Mouse (Mus musculus) lung, embryonic 16.5 days (tissue): ENCODE measurements at regions not wholly inside any gene's neighbourhood (a gene's known extent, or its start where the extent isn't known, plus 50 kb on each side); places are given as distances from the start of the nearest gene placed in this dataset.
A peak's percentile ranks its signal among the peaks of the same experiment; 100 is the strongest.

ENCODE experiments used
- ATAC-seq: fragments of 200-750 bp; cut with Nextera tagmentation; 2 replicates; pipeline ENCODE4 v1.8.0; 2017; ENCODE audit warnings: low read depth, mild to moderate bottlenecking, moderate library complexity
- H3K27ac ChIP-seq: fragments of 300-500 bp; sonication (generic); 2 replicates; pipeline ENCODE4 v1.5.1; 2014; ENCODE audit warnings: mild to moderate bottlenecking, control low read depth, low read length
- H3K27me3 ChIP-seq: fragments of 300-500 bp; sonication (generic); 2 replicates; pipeline ENCODE4 v1.6.1; 2014; ENCODE audit warnings: low read depth, low read length, mixed read lengths; ENCODE audit not compliant: control insufficient read depth, insufficient read depth
- H3K36me3 ChIP-seq: fragments of 300-500 bp; sonication (generic); 2 replicates; pipeline ENCODE4 v1.6.1; 2014; ENCODE audit warnings: low read length; ENCODE audit not compliant: control insufficient read depth, insufficient read depth
- H3K4me1 ChIP-seq: fragments of 300-500 bp; sonication (generic); replicated peaks from 2 replicates; pipeline ENCODE4 v1.6.1; 2014; ENCODE audit warnings: low read length, mixed read lengths; ENCODE audit not compliant: control insufficient read depth, insufficient read depth
- H3K4me2 ChIP-seq: fragments of 300-500 bp; sonication (generic); 2 replicates; pipeline ENCODE4 v1.6.1; 2014; ENCODE audit warnings: low read depth, low read length, control low read depth
- H3K4me3 ChIP-seq: fragments of 300-500 bp; sonication (generic); 2 replicates; pipeline ENCODE4 v1.5.1; 2014; ENCODE audit warnings: mild to moderate bottlenecking, low read length, control low read depth
- H3K9ac ChIP-seq: fragments of 300-500 bp; sonication (generic); 2 replicates; pipeline ENCODE4 v1.6.1; 2014; ENCODE audit warnings: low read length, control low read depth
- H3K9me3 ChIP-seq: fragments of 300-500 bp; sonication (generic); 2 replicates; pipeline ENCODE4 v1.6.1; 2016; ENCODE audit warnings: low read length; ENCODE audit not compliant: control insufficient read depth
- WGBS: fragments of 180-500 bp; shearing (Covaris S2); extraction: QIAGEN DNeasy Blood & Tissue Kit; methylation state at CpG from one replicate; pipeline ENCODE4 v1.1.7; 2014; 5-methylcytosine and 5-hydroxymethylcytosine counted together

DNA sequence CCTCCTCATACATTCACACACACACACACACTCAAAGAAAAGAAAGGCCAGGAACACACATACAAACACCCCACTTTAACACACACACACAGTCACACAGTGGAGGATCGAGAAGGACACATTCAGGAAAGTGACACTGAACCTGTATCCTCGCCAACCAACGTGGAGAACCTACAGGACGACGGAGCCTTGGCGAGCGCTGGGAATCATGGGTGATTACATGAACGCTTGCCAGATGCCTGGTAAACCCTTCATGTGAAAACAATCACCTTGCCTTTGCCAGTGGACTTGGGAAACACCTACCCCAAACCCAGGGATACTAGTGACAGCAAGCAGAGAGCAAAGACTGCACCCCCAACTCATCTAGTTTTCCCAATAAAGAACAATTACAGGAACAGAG is 117.2 kb upstream of the Gsc start:
- Histone ChIP-seq H3K4me2 (no peak overlapping the region), H3K9me3 (no peaks in the 10 kb centered on the region), H3K4me1 (no peaks in the 10 kb centered on the region), H3K36me3 (no peaks in the 10 kb centered on the region), H3K27me3 (no peaks in the 10 kb centered on the region), H3K27ac (no peak overlapping the region), H3K9ac (no peak overlapping the region), H3K4me3 (no peak overlapping the region)
- ATAC-seq, result no peak
- WGBS, result 81% methylated on average over 8 of the region's 8 CpGs

DNA sequence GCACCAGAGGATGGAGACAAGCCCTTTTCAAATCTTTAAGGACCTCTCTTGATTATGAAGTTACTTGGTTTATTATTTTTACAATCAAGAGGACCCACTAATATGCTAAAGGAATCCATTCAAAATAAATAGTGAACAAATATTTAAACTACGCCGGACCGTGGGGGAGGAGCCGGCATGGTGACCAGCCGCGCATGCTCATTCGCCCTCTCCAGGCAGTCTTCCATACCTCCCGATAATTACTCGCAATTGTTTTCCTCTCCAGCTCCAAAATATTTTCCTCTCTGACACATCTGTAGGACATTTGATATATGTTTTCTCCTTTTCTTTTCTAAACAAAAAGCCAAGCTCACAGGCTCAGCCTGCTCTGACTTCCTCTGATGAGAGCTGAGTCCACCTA is 111.3 kb upstream of the Gsc start:
- Histone ChIP-seq H3K4me1 (no peaks in the 10 kb centered on the region), H3K9me3 (no peaks in the 10 kb centered on the region), H3K36me3 (no peaks in the 10 kb centered on the region), H3K4me3 (peak overlapping the region; percentile 15; the same call in 1 of the 2 replicates), H3K27ac (no peak overlapping the region), H3K27me3 (peaks cover 3% of the 10 kb centered on the region; the same call in 1 of the 2 replicates), H3K9ac (no peak overlapping the region), H3K4me2 (peak overlapping the region; percentile 46)
- ATAC-seq, result no peak
- WGBS, result 33% methylated on average over 9 of the region's 9 CpGs

DNA sequence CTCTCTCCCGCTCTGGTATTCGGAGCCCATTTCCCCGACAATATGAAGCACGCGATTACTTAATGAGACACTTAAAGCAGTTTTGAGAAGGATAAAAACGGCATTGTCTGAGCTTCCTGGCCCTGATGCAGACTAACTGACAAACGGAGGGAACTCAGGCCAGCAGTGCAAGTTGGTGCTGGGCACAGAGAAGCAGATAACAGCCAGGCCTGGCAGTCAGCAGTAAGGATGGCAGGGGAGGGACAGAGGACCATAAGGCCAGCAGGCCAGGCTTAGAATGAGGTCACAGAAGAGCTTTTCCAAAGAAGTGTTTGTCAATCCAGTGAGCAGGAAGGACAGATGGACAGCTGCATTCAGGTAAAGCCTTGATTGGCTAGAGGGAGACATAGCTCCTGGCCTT is 107.7 kb upstream of the Gsc start:
- Histone ChIP-seq H3K9ac (no peak overlapping the region), H3K9me3 (no peaks in the 10 kb centered on the region), H3K4me2 (no peak overlapping the region), H3K4me1 (no peaks in the 10 kb centered on the region), H3K4me3 (no peak overlapping the region), H3K27ac (no peak overlapping the region), H3K27me3 (peaks cover 3% of the 10 kb centered on the region; the same call in 1 of the 2 replicates), H3K36me3 (no peaks in the 10 kb centered on the region)
- no peak for ATAC-seq
- WGBS, result 49% methylated on average over 7 of the region's 7 CpGs

DNA sequence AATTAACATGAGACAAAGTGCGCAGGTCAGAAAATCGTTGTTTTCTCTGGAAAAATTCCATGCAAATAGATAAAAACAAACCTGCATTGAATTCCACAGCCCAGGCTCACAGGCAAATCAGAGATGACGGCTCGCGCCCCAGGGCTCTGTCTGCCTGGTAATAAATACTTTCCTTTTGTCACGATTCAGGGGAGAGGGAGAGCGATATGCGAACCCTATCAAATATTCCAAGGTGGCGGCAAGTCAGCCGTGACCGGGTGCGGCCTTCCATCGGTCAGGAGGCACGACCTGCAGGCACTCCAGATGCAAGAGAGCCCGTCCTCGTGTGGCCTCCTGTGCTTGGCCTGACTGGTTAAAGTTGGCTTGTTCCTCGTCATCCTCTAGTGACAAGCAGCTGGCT is 94.5 kb upstream of the Gsc start:
- Histone ChIP-seq H3K4me3 (no peak overlapping the region), H3K27ac (no peak overlapping the region), H3K36me3 (no peaks in the 10 kb centered on the region), H3K4me1 (no peaks in the 10 kb centered on the region), H3K27me3 (no peaks in the 10 kb centered on the region), H3K9me3 (no peaks in the 10 kb centered on the region), H3K4me2 (no peak overlapping the region), H3K9ac (no peak overlapping the region)
- no peak for ATAC-seq
- 75% methylated on average over 17 of the region's 17 CpGs for WGBS

DNA sequence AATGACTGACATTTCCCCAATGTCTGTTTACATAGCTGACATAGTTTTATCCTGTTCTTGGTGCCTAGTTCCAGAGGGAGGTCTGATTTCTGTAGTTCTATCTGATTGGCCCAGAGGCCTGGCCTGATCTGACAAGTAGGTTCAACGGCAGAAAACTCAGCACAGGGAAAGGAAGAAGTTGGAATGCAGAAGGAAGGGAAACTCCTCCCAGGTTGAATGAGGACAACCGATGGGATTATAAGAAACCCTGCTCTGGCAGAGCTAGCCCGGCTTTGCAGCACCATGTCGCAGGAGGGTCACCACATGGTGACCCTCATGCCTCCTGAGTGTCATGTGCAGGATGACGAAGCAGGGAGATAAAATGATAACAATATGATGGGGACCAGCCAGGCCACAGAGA is 89.8 kb upstream of the Gsc start:
- H3K9ac ChIP-seq, result no peak overlapping the region
- H3K4me1 ChIP-seq, result no peaks in the 10 kb centered on the region
- H3K27ac ChIP-seq, result no peak overlapping the region
- H3K4me2 ChIP-seq, result no peak overlapping the region
- ATAC-seq, result no peak
- no peaks in the 10 kb centered on the region for H3K9me3 ChIP-seq
- no peaks in the 10 kb centered on the region for H3K27me3 ChIP-seq
- WGBS, result 37% methylated on average over 5 of the region's 5 CpGs
- no peaks in the 10 kb centered on the region for H3K36me3 ChIP-seq
- no peak overlapping the region for H3K4me3 ChIP-seq

DNA sequence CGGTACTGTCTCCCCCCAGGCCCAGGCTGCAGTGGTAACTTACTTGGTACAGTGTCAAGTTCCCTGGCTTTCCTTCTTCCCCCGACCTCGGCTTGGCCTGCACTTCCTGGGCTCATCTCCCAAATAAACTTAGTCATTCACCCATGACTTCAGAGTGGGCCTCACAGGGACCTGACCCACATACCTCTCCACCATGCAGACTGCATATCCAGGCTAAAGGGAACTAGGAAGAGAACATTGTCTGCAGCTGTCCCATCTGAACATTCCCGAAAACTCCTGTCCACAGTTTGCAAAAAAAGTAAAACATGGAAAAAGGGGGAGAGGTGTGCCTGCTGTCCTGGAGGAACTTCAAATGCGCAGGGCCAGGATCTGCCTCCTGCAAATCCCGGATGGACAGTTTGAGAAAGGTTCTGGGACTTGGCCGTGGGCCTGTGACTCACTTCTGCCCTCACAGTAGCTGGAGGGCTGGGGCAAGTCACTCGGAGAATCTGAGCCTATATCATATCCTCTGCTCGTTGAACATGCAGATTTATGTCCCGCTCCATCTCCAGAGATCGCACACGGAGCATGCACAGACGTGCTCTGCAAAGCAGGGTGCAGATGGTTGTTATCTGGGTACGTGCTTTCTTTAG is 87.9 kb upstream of the Gsc start:
- H3K27ac ChIP-seq, result no peak overlapping the region
- no peaks in the 10 kb centered on the region for H3K9me3 ChIP-seq
- ATAC-seq, result no peak
- 52% methylated on average over 14 of the region's 14 CpGs for WGBS
- H3K27me3 ChIP-seq, result no peaks in the 10 kb centered on the region
- no peak overlapping the region for H3K4me2 ChIP-seq
- H3K4me3 ChIP-seq, result no peak overlapping the region
- H3K36me3 ChIP-seq, result no peaks in the 10 kb centered on the region
- no peaks in the 10 kb centered on the region for H3K4me1 ChIP-seq
- H3K9ac ChIP-seq, result no peak overlapping the region

DNA sequence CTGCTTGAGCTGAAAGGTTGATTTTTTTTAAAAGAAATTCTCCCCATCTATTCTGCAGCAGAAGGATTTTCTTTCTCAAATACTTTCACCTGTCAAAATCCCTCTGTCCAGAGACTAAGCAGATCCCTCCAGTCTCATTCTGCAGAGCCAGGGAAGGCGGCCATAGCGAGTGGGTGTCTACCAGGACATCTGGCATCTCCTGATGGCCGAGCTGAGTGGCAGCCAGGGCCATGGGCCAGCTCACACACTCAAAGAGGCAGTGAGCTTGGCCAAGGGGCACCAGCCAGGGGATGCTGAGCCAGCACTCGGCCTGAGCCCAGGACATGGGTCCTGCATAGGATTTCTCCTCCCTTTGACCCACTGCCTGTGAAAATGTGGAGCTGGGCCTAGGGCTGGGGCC is 84.6 kb upstream of the Gsc start:
- ATAC-seq, result no peak
- no peak overlapping the region for H3K27ac ChIP-seq
- WGBS, result 53% methylated on average over 4 of the region's 4 CpGs

DNA sequence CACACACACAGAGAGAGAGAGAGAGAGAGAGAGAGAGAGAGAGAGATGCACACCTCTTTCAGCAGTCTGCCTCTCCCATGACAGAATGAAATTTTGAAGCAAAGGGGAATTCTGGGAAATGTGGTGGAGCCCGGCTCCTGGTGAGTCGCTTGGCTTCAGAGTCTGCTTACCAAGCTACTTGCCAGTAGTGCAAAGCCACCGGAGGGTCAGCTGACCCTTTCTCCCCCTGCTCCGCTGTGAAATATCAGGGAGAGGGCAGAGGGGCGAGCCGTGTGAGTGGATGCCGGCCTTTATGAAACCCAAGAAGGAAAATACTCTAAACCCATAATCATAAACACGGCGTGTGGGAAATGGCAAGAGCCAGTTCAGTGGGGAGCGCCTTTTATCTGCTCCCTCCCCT is 84.2 kb upstream of the Gsc start:
- H3K27ac ChIP-seq, result no peak overlapping the region

More for the DNA sequence above, 84.6 kb upstream of the Gsc start:
- H3K4me1 ChIP-seq, result no peaks in the 10 kb centered on the region
- H3K9me3 ChIP-seq, result no peaks in the 10 kb centered on the region
- no peaks in the 10 kb centered on the region for H3K27me3 ChIP-seq
- H3K9ac ChIP-seq, result no peak overlapping the region
- no peak overlapping the region for H3K4me3 ChIP-seq
- H3K36me3 ChIP-seq, result no peaks in the 10 kb centered on the region
- H3K4me2 ChIP-seq, result no peak overlapping the region

DNA sequence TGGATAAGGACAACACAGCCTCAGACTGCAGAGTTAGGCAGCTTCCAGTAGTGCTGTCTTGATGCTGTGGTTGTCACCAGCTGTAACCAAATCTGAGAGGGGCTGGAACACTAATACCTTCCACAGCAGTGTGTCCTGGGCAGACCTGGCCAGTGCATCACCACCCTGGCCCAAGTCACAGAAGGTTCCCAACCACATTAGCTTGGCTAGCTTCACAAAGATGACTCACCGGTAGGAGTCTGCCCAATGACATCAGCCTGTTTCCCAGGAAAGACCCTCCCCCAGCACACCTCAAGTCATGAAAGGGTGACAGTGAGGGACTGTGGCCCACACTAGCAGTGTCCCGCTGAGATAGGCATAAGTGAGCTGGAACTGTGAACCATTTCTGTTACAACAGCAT is 75.5 kb upstream of the Gsc start:
- Histone ChIP-seq H3K9me3 (no peaks in the 10 kb centered on the region), H3K4me2 (no peak overlapping the region), H3K4me1 (no peaks in the 10 kb centered on the region), H3K27me3 (no peaks in the 10 kb centered on the region), H3K36me3 (no peaks in the 10 kb centered on the region), H3K27ac (no peak overlapping the region), H3K4me3 (no peak overlapping the region), H3K9ac (no peak overlapping the region)
- no peak for ATAC-seq
- WGBS, result 65% methylated on average over 2 of the region's 2 CpGs

More for the DNA sequence above, 84.2 kb upstream of the Gsc start:
- ATAC-seq, result no peak
- Histone ChIP-seq H3K4me3 (no peak overlapping the region), H3K36me3 (no peaks in the 10 kb centered on the region), H3K4me1 (no peaks in the 10 kb centered on the region), H3K27me3 (no peaks in the 10 kb centered on the region), H3K9ac (no peak overlapping the region), H3K4me2 (no peak overlapping the region), H3K9me3 (no peaks in the 10 kb centered on the region)
- 58% methylated on average over 10 of the region's 10 CpGs for WGBS

DNA sequence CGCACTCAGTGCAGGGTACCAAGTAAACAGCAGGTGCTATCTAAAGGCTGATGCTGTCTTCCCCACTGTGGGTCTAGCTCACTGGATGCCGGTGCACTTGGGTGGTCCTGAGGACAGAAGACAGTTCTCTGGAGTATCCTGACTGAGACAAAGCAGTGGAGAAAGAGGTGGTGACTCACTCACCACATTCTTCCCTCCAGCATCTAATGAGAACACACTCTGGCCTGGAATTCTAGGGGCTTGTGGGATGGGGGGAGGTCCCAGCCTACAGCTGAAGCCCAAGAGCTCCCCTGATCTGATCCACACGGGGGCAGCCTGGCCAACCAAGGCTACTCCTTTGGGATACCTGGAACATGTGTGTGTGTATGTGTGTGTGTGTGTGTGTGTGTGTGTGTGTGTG is 74.4 kb upstream of the Gsc start:
- H3K4me1 ChIP-seq, result no peaks in the 10 kb centered on the region
- no peak for ATAC-seq
- no peaks in the 10 kb centered on the region for H3K36me3 ChIP-seq
- H3K4me2 ChIP-seq, result no peak overlapping the region
- no peak overlapping the region for H3K4me3 ChIP-seq
- no peaks in the 10 kb centered on the region for H3K9me3 ChIP-seq
- H3K9ac ChIP-seq, result no peak overlapping the region
- no peak overlapping the region for H3K27ac ChIP-seq
- WGBS, result 66% methylated on average over 3 of the region's 3 CpGs
- H3K27me3 ChIP-seq, result no peaks in the 10 kb centered on the region
